Mouse (Mus musculus): ENCODE data around the gene Parpbp.

GRCm38 (mm10) chr10:88167438-88168077 is 20.8 kb upstream of the Parpbp start:
- no peak for TF ChIP-seq E2F4 (IDR thresholded peaks at IDR 0.05; ENCODE audit: insufficient read depth)
- TF ChIP-seq POLR2A (IDR thresholded peaks at IDR 0.05; ENCODE audit: insufficient read length, low read depth): no peak
- TF ChIP-seq SRF (IDR thresholded peaks at IDR 0.05; ENCODE audit: control insufficient read depth, insufficient read length, low read depth): no peak
- no peak for TF ChIP-seq POLR2AphosphoS2 (IDR thresholded peaks at IDR 0.05; ENCODE audit: insufficient read length, low read depth)
- no peak for TF ChIP-seq CEBPB (IDR thresholded peaks at IDR 0.05; ENCODE audit: insufficient read depth, poor library complexity, severe bottlenecking)
- no peak for TF ChIP-seq MYOD1 (IDR thresholded peaks at IDR 0.05; ENCODE audit: control insufficient read depth in 1 of 3, insufficient read length in 2 of 3, low read depth in 2 of 3)
- TF ChIP-seq TCF12 (IDR thresholded peaks at IDR 0.05; ENCODE audit: insufficient read depth, poor library complexity, severe bottlenecking): no peak
- TF ChIP-seq MAX (IDR thresholded peaks at IDR 0.05; ENCODE audit: low read depth): no peak
- TF ChIP-seq USF1 (IDR thresholded peaks at IDR 0.05; ENCODE audit: low read depth): no peak
- TF ChIP-seq MYOG (IDR thresholded peaks at IDR 0.05; ENCODE audit: control insufficient read depth in 1 of 3, insufficient read depth in 1 of 3, insufficient read length in 2 of 3, low read depth in 2 of 3): no peak
- TF ChIP-seq REST (IDR thresholded peaks at IDR 0.05; ENCODE audit: insufficient read depth, insufficient read length): no peak
